Mouse (Mus musculus): ENCODE measurements at regions not wholly inside any gene's neighbourhood (a gene's known extent, or its start where the extent isn't known, plus 50 kb on each side); places are given as distances from the start of the nearest gene placed in this dataset.

DNA sequence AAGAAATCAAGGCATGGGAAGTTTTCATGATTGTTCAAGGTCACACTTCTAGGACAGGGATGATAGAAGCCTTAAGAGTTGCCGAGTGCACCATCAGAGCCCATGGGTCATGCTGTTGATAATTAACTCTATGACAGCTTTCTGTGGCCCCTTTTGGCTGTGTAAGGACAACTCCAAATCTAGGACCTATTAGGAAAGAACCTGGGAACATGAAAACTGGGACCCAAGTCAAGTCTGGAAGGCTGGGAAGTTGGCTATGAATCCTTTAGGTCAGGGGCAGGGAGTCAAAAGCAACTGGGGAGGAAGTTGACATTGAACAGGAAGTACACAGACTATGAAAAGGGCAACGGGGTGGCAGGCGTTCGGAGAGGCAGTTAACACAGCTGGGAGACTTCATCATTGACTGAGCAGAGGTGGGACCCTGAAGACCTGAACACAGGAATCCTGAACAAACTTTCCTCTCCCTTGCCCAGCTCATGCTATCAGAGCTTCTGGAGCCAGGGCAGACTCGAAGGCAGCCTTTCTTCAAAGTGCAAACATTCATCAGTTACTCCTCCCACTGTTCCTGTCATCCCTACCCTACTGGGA lies 98.1 kb upstream of the Zfand5 start:
- Histone ChIP-seq H3K27ac (ENCODE audit: insufficient read depth, low read length) (no peak overlapping the region), H3K4me3 (ENCODE audit: insufficient read depth, low read length) (no peak overlapping the region), H3K4me1 (ENCODE audit: control insufficient read depth, insufficient read depth, low read length) (no peaks in the 10 kb centered on the region)
- TF ChIP-seq CTCF (IDR thresholded peaks at IDR 0.05; ENCODE audit: extremely low read depth, insufficient read depth, low read length) (no peak), POLR2A (IDR thresholded peaks at IDR 0.05; ENCODE audit: extremely low read depth, insufficient read depth, low read length) (no peak)

DNA sequence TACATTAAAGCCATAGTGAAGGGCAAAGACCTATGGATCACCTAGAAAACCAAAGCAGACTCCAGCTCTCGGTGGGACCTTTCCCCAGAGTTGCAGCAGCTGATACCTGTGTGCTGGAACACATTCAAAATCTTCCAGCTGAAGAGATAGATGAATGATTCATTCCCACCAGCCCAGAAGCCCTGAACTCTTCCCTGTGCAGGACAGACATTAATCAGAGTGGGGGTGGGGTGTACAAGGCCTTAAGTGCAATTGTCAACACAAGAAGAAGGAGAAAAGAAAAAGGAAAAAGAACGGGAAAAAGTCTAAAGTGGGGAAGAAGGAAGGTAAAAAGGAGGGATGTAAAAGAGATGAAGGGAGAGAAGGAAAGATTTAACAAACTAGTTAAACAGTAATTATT lies 100.9 kb upstream of the Zfand5 start:
- Histone ChIP-seq H3K4me3 (ENCODE audit: insufficient read depth, low read length) (no peak overlapping the region), H3K27ac (ENCODE audit: insufficient read depth, low read length) (no peak overlapping the region), H3K4me1 (ENCODE audit: control insufficient read depth, insufficient read depth, low read length) (no peaks in the 10 kb centered on the region)
- TF ChIP-seq CTCF (IDR thresholded peaks at IDR 0.05; ENCODE audit: extremely low read depth, insufficient read depth, low read length) (no peak), POLR2A (IDR thresholded peaks at IDR 0.05; ENCODE audit: extremely low read depth, insufficient read depth, low read length) (no peak)

- no peaks in the 10 kb centered on the region for H3K4me1 ChIP-seq (ENCODE audit: control insufficient read depth, insufficient read depth, low read length)
- H3K4me3 ChIP-seq (ENCODE audit: insufficient read depth, low read length), result no peak overlapping the region
- TF ChIP-seq POLR2A (IDR thresholded peaks at IDR 0.05; ENCODE audit: extremely low read depth, insufficient read depth, low read length) (no peak), CTCF (IDR thresholded peaks at IDR 0.05; ENCODE audit: extremely low read depth, insufficient read depth, low read length) (no peak)
- H3K27ac ChIP-seq (ENCODE audit: insufficient read depth, low read length), result no peak overlapping the region
Observed at GRCm38 (mm10) chr19:21170785-21171184, 101.3 kb upstream of the Zfand5 start.

- Histone ChIP-seq H3K4me3 (ENCODE audit: insufficient read depth, low read length) (no peak overlapping the region), H3K4me1 (ENCODE audit: control insufficient read depth, insufficient read depth, low read length) (no peaks in the 10 kb centered on the region), H3K27ac (ENCODE audit: insufficient read depth, low read length) (no peak overlapping the region)
- TF ChIP-seq CTCF (IDR thresholded peaks at IDR 0.05; ENCODE audit: extremely low read depth, insufficient read depth, low read length) (no peak), POLR2A (IDR thresholded peaks at IDR 0.05; ENCODE audit: extremely low read depth, insufficient read depth, low read length) (no peak)
Observed at GRCm38 (mm10) chr19:21166939-21167338, 105.1 kb upstream of the Zfand5 start.

DNA sequence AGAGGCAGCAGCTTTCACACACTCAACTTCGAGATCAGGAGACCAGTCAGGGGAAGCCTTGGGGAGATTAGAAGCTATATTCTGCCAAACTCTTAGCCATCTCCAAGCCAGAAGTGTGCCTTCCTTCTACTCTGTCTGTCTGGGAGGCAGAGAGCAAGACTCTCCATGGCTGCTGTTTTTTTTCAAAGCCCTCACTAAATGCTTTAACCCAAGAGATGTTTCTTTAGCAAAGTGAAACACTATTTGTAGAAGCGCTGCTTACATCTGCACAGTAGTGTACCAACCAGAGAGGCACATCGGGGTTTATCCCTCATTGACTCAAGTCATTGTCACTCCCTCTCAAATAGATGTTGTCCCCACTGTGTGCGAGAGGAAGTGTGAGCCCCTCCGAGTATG lies 105.6 kb upstream of the Zfand5 start:
- H3K27ac ChIP-seq (ENCODE audit: insufficient read depth, low read length), result no peak overlapping the region
- no peaks in the 10 kb centered on the region for H3K4me1 ChIP-seq (ENCODE audit: control insufficient read depth, insufficient read depth, low read length)
- TF ChIP-seq POLR2A (IDR thresholded peaks at IDR 0.05; ENCODE audit: extremely low read depth, insufficient read depth, low read length) (no peak), CTCF (IDR thresholded peaks at IDR 0.05; ENCODE audit: extremely low read depth, insufficient read depth, low read length) (no peak)
- H3K4me3 ChIP-seq (ENCODE audit: insufficient read depth, low read length), result no peak overlapping the region

GRCm38 (mm10) chr19:21165763-21166464 lies 106.2 kb upstream of the Zfand5 start:
- no peak for TF ChIP-seq CTCF (IDR thresholded peaks at IDR 0.05; ENCODE audit: extremely low read depth, insufficient read depth, low read length)
- no peak for TF ChIP-seq POLR2A (IDR thresholded peaks at IDR 0.05; ENCODE audit: extremely low read depth, insufficient read depth, low read length)
- H3K4me3 ChIP-seq (ENCODE audit: insufficient read depth, low read length), result no peak overlapping the region
- no peaks in the 10 kb centered on the region for H3K4me1 ChIP-seq (ENCODE audit: control insufficient read depth, insufficient read depth, low read length)
- H3K27ac ChIP-seq (ENCODE audit: insufficient read depth, low read length), result no peak overlapping the region

DNA sequence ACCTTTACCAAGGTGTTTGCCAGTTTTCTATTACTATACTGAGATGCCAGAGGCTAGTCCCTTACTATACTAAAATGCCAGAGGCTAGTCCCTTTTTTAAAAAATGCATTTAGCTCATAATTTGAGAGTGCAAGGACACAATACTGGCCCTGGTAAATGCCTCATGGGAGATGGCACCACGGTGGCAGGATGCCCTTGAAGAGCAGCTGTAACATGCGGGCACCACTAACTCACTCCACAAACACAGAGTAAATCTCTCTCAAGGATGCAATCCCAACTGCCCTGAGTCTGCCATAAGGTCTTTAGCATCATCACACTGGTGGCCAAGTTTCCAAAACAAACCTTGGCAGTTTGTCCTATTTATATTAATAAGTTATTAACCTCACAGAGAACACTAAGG lies 108.1 kb upstream of the Zfand5 start:
- Histone ChIP-seq H3K4me3 (ENCODE audit: insufficient read depth, low read length) (no peak overlapping the region), H3K4me1 (ENCODE audit: control insufficient read depth, insufficient read depth, low read length) (no peaks in the 10 kb centered on the region), H3K27ac (ENCODE audit: insufficient read depth, low read length) (no peak overlapping the region)
- TF ChIP-seq CTCF (IDR thresholded peaks at IDR 0.05; ENCODE audit: extremely low read depth, insufficient read depth, low read length) (no peak), POLR2A (IDR thresholded peaks at IDR 0.05; ENCODE audit: extremely low read depth, insufficient read depth, low read length) (no peak)

- Histone ChIP-seq H3K4me3 (ENCODE audit: insufficient read depth, low read length) (no peak overlapping the region), H3K27ac (ENCODE audit: insufficient read depth, low read length) (no peak overlapping the region), H3K4me1 (ENCODE audit: control insufficient read depth, insufficient read depth, low read length) (no peaks in the 10 kb centered on the region)
- TF ChIP-seq POLR2A (IDR thresholded peaks at IDR 0.05; ENCODE audit: extremely low read depth, insufficient read depth, low read length), result no peak
- no peak for TF ChIP-seq CTCF (IDR thresholded peaks at IDR 0.05; ENCODE audit: extremely low read depth, insufficient read depth, low read length)
Observed at GRCm38 (mm10) chr19:21160946-21161345, 111.1 kb upstream of the Zfand5 start.

DNA sequence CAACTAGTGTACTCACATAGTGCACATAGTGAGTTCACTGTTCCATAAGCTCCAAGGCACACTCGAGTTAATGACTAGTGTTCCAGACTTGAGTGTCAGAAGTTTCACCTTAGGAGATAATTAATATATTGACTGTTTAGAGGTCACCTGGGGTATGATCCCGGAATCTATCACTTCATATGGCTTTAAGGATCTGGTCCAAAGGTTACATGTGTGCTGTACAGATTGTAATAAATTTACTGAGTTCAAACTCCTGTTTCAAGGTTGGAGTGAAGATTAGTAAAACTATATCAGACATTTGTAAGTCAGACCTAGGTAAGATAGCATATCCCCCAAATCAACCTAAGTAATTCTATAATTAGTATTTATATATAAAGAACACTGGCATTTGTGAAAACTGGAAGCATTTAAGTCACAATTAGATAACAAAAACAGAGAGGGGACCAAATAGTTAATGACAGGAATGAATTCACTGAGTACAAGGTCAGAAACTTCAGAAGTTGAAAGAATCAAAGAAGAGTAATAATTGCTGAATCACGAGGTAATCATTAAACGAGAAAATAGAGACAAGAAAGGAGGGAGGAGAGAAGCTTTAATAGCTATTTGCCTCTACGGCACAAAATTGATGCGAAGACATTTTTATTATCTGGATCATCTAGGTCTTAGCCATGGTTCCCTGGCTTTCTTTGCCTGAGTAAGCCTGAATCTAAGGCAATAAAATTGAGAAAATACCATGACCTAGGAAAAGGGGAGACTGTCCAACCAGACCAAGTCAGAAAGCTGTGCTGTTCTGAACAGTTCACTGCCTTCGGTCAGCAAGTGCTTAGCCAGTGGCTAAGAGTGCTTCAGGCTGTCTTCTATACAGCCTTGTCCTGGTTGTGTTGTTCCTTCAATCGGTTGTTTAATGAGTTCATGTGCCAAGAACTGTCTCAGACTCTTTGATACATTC lies 112.6 kb upstream of the Zfand5 start:
- TF ChIP-seq CTCF (IDR thresholded peaks at IDR 0.05; ENCODE audit: extremely low read depth, insufficient read depth, low read length) (no peak), POLR2A (IDR thresholded peaks at IDR 0.05; ENCODE audit: extremely low read depth, insufficient read depth, low read length) (no peak)
- Histone ChIP-seq H3K27ac (ENCODE audit: insufficient read depth, low read length) (no peak overlapping the region), H3K4me3 (ENCODE audit: insufficient read depth, low read length) (no peak overlapping the region), H3K4me1 (ENCODE audit: control insufficient read depth, insufficient read depth, low read length) (no peaks in the 10 kb centered on the region)

Data from cortical plate, adult 2 months (tissue).